Mouse (Mus musculus) thymus, postnatal 25 days (tissue): Measurements from ENCODE around the gene Cecr2.
"Not testable (repeated sequence)": the region's sequence is repeated elsewhere in the genome, so short reads cannot be mapped to it uniquely, and the experiment has no call there.

ENCODE experiments used
- DNase-seq: peaks from one replicate; pipeline ENCODE4 v3.0.0; 2022

The Cecr2 gene

DNA sequence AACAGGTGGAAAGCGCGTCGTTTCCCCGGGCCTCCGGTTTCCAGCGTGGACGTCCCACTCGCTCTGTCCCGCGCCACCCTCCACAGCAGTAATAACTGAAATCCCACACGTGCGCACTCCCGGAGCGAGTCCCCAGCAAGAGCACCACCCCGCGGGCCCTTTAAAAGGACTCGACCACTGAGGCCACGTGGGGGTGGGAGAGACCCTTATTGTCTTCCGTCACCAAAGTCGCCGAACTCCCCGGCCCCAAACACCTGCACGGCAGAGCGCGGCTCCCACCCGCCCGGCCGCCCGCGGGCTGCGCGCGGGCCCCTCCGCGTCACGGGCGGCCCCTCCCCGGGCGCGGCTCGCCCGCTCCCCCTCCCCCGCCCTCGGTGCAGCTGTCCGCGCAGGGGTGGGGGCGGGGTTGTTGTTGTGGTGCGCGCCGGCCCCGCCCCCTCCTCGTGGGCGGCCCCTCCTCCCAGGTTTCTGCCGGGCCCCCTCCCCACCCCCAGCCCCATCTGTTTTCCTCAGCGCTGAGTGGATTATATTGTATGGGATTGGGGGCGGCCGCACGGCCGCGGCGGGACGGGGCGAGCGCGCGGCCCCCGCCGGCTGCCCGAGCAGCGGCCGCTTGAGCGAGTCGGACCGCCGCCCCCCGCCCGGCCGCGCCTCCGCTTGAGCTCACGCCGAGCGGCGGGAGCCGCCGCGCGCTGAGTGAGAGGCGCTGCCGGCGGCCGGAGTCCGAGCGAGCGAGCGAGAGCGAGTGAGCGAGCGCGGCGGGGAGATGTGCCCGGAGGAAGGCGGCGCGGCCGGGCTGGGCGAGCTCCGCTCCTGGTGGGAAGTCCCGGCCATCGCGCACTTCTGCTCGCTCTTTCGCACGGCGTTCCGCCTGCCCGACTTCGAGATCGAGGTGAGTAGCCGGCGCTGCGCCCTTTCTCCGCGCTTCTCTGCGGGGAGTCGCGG is at the start of gene Cecr2:
TSS of gene Cecr2 (plus strand) at position 554 of the 945 bp plus-strand sequence.
- DNase-seq, result peak; percentile 66

DNA sequence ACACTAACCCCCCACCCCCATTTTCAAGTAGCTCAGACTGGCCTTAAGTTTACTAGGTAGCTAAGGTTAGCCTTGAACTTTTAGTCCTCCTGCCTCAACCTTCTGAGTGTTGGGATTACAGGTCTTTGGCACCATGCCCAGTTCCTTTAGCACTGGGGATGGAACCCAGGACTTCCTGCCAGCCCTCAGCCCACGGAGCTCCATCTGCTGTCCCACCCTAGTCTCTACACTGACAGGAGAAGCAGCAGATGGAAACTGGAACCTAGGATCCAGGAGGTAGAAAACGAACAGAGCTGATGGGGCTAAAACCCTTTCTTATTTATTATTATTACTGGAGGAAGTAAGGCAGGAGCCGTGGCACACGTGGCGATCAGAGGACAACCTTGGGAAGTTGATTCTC is 48.6 kb upstream of the Cecr2 start:
- DNase-seq, result no peak

DNA sequence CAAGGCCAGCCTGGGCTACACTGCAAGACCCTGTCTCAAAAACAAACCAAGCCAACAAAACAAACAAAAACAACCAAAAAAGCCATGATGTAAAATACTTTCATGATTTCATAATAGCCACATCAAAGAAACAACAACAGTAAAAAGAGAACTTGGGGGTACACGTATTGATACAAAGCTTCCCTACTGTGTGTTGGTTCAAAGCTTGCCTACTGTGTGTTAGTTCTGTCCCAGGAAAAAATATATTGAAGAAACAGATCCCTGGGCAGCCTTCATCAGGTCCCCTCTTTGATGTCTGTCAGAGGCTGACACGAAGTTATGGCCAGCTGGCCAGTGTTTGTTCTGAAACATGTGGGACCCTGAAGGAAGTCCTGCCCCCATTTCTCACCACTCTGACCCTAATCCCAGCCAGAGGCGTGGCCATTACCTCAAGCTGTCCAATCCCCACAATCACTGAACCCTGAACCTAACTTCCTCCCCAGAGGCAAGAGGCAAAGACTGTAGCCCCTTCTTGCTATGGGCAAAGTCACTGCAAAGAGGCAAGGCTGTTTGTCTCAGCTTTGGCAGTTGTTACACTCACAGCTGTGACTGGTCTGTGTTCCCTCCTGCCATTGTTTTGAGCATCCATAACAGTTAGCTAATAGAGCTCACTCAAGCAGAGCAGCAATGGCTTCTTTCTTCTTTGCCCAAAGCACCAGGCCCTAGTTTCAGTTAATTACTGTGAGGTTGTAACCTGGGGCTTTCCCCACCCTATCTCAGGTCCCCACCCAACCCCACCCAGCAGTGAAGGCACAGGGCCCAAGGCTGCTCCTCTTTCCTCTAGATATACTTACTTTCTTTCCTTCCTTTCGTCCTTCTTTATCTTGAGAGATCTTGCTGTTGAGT is 47.4 kb upstream of the Cecr2 start:
- DNase-seq, result no peak

DNA sequence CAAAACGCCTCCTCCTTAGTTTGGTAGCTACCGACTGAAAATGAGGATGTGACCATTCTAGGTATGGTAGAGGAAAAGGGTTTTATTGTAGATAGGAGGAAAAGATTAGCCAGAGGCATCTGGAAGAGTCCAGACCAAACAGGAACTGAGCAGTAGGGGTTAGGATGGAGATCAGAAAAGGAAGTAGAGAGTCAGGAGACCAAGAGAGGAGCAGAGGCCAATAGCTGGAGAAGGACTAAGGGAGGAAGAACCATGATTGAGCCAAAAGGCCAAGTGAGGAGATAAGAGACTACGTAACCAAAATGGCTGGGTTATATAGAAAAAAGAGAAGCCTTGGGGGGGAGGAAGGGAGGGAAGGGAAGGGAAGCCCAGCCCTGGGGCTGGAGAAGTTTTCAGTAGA is 46.0 kb upstream of the Cecr2 start:
- DNase-seq, result no peak

DNA sequence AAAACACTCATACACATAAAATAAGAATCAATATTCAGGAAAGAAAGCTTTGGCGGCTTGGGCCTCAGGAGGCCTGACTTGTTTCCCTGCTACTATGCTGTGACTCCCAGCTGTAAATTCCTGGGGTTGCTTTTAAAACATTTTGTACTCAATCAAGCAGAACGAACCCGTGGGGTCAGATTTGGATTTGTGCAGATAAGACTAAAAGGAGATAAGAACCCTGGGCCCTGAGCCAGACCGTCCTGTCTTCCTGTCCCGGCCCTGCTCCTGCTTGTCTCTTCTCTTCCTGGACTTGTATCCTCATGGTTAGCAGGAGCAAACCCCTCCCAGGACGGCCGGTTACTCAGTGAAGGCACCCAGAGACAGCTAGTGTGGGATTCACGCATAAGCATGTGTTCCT is 41.1 kb upstream of the Cecr2 start:
- no peak for DNase-seq

DNA sequence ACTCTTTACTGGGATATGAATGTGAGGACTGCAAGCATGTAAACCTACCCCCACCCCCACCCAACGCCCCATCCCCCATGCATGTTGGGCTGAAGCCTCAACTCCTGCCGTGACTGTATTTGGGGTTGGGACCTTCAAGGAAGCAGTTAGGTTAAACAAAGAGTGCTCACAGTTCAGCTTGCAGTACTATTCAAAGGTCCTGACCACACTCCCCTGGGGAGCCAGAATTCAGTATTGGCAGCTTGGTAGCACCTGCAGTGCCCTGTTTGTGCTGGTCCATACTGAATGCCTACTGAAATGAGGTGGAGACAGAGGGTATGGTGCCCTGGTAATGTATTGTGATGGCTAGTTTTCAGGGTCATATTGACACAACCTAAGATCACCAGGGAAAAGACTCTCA is 39.1 kb upstream of the Cecr2 start:
- DNase-seq, result no peak

DNA sequence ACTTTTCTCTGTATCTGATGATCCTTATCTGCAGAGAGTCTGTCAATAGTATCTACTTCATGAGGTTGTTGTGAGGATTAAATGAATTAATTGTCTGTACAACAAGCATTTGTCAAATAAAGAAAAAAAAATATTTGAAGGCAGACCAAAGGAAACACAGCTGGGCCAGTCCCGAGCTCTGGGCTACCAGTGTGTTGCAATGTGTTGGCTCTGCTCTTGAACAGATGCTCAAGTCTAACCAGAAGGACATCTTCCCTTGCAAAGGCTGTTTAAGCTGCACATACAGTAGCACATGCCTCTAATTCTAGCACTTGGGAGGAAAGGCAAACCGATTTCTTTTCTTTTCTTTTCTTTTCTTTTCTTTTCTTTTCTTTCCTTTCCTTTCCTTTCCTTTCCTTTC is 37.2 kb upstream of the Cecr2 start:
- no peak for DNase-seq

DNA sequence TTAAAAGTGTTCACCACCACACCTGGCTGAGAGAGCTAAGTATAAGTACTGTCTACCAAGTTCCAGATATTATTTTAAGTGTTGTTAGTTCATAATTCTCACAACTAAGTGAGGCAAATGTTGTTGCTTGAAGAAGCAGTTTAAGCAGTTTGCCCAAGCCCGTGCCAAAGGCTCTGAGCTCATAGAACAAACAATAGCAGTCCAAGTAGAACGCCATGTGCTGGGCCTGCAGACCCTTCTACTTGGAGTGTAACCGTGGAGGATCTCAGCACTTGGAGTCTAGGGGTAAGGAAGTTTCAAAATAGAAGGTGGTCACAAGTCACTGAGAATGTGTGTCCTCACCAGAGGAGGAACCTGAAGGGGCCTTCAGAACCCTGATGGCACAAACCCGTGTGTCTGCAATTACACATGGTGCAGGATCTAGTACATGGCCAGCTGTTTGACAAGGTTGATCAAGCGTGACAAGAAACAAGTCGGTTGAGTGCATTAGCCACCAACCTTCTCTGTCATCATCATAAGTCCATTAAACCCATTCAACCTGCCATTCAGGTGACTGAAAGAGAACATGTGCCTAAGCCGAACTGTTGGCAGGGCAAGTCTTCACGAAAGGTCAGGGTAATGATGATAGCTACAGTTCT is 30.7 kb upstream of the Cecr2 start:
- DNase-seq, result no peak

DNA sequence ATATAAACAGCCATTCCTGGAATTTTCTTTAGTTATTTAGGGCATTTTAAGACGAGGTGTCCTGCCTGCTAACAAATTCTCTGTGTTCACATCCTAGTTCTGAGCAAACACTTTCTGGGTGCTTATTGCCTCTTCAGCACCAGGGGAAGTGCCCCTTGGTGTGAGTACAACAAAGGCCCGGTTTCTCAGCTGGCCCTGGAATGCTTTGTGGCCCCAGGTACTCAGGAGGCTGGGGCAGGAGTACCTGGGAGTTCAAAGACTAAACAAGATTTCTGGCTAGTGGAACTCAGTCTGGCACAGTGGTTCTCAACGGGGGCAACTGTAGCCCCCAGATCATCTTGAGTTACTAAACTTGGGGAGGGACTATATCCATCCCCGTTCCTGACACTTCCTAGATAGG is 26.6 kb upstream of the Cecr2 start:
- no peak for DNase-seq

DNA sequence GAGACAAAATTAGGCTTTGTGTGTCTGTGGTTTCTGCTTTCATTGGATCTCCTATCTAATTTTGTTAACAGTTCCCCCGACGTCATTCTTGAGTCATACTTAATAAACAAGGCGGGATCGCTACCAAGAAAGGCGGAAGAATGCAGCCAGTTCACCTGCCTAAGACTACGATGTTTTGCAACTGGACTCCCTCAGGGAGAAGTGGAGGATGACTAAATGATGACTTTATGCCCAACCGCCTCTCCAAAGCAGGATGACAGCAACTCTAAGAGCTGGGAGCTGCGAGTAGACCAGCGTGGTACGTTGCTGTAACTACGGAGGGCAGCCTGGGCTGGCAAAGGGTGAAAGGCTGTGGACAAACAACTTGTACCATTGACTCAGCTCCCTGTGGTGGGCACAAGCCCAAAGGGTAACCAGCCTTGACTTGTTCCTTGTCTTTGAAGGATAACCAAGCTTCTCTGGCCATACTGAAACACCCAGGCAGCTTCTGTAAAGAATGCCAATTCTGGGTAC is 24.2 kb upstream of the Cecr2 start:
- no peak for DNase-seq

DNA sequence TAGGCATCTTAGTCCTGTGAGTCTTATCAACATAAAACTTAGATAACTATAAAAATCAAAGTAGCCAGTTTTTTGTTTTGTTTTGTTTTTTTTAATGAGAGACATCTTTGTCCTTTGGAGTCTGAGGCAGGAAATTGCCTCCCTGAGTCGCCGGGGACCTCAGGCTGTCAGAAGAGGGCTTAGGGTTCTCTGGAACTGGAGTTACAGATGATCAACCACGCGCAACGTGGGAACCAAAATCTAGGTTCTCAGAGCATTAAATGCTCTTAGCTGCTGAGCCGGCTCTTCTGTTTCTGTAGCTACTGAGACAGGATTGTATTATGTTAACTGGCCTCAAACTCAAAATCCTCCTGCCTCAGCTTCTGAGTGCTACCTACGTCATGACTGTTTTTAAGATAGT is 22.4 kb upstream of the Cecr2 start:
- DNase-seq, result no peak

DNA sequence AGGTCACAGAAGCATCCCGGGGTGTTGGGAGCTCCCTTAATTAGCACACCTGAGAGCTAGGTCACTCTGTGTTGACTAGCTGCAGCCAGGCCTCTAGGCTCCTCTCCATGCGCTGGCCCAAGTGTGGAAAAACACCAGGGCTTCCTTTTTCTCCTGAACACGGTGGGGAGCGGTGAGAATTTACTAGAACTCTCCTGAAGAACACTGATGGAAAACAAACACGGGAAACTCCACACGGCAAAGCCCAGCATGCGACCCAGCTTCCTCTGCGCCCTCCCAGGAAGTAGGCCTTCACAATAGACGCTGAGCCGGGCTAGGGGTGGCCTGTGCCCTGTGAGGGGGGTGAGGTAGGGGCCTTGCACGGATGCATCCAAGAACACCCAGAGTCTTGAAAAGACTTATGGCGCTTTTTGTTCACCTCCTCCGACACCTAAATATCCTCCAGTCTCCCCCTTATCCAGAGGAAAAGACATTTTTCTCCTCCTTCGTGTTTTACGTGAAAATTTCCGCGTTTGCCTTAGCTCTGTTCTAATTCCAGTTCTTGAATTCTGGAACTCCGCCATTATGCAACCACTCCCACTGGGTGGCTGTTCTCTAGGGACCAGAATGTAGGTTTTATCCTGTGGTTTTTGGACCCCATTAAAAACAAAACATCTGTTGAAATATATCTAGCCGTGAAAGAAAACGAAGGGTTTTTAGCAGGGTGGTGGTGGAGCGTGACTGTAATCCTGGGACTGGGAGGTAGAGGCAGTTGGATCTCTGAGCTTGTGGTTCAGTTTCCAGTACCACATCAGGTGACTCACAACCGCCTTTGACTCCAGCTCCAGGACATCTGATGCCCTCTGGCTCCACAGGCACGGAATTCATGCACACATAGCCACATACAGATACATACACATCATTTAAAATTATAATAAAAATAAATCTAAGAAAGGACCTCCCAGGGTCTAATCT is 21.5 kb upstream of the Cecr2 start:
- no peak for DNase-seq

DNA sequence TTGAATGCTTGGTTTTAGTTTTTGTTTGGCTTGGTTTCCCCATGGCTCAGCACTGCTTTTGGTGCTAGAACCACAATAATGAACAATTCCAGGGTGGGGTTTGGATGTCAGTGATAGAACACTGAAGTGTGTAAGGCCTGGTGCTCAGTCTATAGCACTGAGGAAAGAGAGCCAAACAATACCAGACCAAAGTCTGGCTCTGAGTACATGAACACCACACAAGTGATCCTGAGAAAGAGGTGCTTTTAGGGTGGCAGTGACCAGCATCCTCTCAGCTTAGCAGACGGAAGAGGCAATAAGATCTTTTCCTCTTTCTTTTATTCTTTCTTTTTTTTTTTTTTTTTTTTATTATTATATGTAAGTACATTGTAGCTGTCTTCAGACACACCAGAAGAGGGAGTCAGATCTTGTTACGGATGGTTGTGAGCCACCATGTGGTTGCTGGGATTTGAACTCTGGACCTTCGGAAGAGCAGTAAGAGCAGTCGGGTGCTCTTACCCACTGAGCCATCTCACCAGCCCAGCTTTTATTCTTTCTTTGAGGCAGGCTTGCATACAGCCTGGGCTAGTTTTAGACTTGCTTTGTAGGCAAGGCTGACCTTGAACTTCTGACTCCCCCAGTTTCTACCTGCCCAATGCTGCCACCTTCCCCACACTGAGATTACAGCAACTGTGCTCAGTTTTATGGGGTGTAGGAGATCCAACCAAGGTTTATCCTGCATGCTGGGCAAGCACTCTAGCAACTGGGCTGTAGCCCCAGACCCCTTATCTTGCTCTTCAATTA is 18.7 kb upstream of the Cecr2 start:
- not testable (repeated sequence) for DNase-seq

DNA sequence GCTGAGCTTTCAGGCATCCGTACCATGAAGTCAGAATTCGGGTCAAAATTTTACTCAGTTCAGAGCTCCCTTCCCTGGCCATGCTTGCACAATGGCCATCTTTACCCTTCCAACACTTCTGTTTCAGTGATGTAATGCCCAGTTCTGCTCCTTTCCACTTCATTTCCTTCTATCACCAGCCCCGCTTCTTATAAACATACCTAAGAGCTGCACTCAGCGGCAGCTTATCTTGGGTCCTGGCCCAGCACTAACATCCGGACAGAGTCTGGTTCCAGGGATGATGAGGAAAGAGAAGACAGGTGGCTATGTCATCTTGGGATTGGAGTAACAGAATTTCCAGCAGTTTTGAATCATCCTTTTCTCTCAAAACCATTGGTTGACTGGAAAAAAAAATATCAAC is 18.0 kb upstream of the Cecr2 start:
- DNase-seq, result no peak

DNA sequence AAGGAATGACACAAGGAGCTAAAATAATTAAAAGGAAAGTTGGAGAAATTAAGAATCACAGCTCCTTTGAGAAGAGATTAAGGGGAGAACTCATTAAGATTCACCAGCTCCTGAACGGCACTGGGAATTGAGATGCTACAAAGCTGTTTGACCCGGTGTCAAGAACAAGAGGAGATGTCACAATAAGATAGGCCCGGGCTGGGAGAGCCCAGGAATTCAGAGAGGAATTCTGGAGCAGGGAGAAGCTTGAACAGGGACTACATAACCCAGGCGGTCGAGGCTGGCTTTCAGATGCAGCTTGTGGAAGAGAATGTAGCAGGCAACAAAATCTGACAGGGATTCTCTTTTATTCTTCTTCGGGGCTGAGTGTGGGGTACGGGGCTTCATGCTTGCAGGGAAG is 13.5 kb upstream of the Cecr2 start:
- no peak for DNase-seq

DNA sequence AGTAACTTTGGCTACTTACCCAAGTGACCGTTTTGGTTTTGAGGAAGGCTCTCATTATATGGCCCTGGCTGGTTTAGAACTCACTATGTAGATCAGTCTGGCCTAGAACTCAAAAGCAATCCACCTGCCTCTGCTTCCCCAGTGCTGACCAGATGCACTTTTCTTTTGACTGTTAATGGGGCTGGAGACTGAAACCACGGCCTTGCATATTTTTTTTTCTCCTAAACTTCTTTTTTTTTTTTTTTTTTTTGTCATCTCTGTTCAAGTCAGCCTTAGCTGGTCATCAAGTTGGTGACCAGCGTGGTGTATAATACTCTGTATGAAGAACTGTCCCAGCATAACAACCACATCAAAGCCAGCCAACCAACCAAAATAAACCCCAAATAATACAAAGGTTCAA is 10.5 kb upstream of the Cecr2 start:
- DNase-seq, result no peak

DNA sequence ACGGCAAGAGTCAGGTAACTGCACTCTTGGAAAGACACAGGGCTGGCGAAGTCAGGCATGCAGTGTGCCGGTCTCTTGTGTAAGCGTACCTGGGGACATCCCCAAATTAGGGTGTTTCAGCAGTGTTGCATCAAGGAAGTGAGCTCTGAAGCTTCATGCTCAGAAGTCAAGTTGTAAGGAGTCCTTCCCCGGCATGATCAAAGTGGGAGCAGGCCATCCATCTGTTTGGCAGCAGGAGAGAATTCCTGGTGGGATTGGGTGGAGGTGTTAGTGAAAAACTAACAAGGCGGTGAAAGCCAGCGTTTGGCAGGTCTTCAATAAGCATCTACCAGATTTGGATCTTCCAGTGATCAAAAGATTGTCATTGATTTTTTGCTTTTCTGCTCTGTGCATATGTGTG is 7.3 kb upstream of the Cecr2 start:
- no peak for DNase-seq

DNA sequence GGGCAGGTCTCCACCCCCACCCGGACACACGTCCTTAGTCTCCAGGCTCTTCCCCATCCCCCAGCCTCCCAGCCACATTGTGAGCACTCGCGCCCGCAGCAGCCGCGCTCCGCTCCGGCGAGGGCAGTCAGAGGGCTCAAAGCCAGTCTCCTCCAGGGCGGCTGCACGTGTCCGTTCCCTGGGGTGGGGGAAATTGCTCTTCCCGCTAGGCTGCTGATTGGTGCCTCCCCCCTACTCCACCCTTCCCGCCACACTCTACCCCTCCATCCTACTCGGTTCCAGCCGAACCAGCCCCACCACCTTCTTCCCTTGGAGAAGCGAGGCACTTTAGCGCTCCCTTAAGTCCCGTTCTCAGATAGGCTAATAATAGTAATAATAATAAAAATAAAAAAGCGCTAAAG is 754 bp upstream of the Cecr2 start:
- peak; percentile 21 for DNase-seq

DNA sequence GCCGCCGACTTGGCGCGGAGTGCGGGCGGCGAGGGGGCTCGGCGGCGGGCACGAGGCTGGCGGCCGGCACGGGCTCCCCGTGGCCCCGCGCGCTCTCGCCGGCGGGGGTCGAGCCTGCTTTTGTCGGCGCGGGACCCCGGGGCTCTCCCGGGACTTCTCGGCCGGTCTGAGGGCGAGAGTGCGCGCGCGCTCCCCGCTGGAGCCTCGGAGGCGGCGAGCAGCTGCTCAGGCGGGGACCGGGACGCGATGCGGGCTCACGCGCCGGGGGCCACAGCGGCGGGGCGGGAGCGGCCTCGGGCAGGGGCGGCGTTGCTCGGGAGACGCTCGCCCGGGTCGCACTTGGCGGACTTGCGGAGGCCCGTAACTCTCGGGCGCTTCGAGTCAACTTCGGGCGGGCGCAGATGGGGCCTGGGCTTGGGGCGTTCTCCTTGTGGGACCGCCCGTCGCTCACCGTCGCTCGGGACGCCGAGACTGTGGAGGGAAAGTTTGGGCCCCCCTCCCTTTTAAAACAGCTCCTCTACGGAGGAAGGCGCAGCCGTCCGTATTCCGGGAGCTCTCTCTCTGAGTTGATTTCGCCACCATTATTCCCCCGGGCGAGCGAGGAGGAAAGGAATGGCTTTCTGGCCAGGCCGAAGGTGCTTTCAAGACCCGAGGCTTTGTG is 722 bp downstream of the Cecr2 start:
- peak; percentile 53 for DNase-seq

DNA sequence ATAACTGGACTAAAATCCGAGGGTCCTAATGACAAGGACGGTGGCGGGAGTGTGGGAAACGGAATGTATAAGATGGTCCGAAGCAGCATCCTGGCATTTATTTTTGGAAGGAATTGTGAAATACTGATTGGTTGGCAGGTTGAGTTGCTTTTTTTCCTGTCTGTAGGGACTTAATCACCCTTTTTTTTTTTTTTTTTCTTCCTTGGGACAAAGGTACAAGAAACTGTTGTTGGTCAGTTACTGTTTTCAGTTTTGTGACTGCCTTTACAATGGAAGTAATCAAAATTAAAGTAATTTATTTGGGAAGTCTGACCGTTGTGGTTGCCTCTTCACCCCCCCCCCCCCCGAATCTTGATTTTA is 1.2 kb downstream of the Cecr2 start:
- no peak for DNase-seq

DNA sequence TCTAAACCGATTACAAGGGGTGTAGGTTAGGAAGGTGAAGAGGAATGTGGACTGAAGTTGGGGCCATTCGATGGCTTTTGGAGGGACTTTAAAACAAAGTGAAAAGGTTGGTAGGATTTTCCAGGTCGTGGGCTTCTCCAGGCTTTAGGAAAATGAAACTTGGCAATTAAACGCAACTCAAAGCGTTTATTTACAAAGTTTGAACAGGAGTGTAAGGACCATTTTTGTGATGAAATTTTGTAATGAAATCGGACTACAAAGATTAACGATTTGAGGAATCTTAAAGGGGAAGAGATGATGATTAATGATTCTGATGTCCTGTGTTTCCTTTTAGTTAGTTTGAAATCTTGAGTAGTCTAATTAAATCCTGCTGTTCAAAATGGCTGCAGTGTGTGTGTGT is 1.7 kb downstream of the Cecr2 start:
- DNase-seq, result peak; percentile 15
